Mouse (Mus musculus): Measurements from ENCODE around the gene Lce1i. TPM values are rescaled to one million over a fixed set of nuclear protein-coding genes. Genes with fewer than 3 reads are reported as not detected.
"Not testable (repeated sequence)": the region's sequence is repeated elsewhere in the genome, so short reads cannot be mapped to it uniquely, and the experiment has no call there.

The Lce1i gene
- polyA plus RNA-seq (2015; fragmentation: Nextera tagmentation; extraction: Ambion mirVana) = not detected in 2 replicates

DNA sequence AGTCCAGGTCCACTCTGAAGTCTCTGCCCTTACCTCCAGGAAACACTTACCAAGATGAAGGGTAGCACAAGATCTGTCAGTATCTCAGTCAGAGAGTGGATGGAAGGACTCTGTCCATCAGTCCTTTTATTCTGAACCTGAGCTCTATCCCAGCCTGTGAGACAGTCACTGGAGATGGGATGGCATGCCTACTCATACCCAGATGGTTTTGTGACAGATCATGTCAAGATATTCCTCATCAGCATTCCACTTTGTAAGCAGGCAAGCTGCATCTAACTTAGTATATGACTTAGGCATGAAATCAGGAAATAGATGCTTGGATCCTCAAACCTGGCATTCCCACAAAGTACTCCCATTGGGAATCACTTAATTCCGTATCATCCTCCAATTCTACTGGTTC lies at the start of gene Lce1i:
Gene Lce1i, minus strand, starts transcription at position 101 of the 400 bp plus-strand sequence.
- Histone ChIP-seq H3K27me3 (replicated peaks) (no peaks in the 10 kb centered on the region), H3K4me3 (replicated peaks) (no peak within 1 kb of the TSS), H3K27ac (replicated peaks) (no peak within 1 kb of the TSS), H3K9me3 (replicated peaks) (no peaks in the 10 kb centered on the region), H3K9ac (replicated peaks) (no peak within 1 kb of the TSS), H3K4me2 (no peak within 1 kb of the TSS), H3K36me3 (no peaks in the 10 kb centered on the region), H3K4me1 (no peaks in the 10 kb centered on the region)
- WGBS = 86% methylated on average over 1 of the region's 1 CpGs
- ATAC-seq (ENCODE audit: low FRiP score) = no peak

DNA sequence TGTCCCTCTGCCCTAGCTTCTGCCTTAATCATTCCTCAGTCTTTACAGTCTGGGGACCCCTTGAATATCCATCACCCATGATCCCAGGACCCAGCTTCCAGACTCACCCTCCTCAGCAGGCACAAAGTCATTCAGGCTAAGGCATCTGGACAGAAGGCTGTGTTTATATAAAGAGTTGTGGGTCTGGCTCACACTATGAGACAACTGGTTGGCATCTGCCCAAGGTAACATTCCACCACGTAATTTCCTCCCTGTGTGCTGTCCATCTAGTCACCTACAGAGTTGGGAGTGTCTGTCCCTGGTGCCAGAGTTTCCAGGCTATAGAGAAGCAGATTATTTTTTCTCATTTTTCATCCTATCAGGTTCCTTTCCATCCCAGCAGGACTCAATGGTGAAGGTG lies 48.4 kb upstream of the Lce1i start, which contains the start of gene Kprp:
Gene Kprp, minus strand, starts transcription at position 140 of the 400 bp plus-strand sequence.
- H3K9ac ChIP-seq (replicated peaks) = no peak within 1 kb of the TSS
- H3K4me1 ChIP-seq = no peaks in the 10 kb centered on the region
- no peak for ATAC-seq (ENCODE audit: low FRiP score)
- WGBS = 61% methylated on average over 1 of the region's 1 CpGs
- no peaks in the 10 kb centered on the region for H3K36me3 ChIP-seq
- H3K4me3 ChIP-seq (replicated peaks) = no peak within 1 kb of the TSS
- no peak within 1 kb of the TSS for H3K4me2 ChIP-seq
- H3K27ac ChIP-seq (replicated peaks) = no peak within 1 kb of the TSS
- H3K9me3 ChIP-seq (replicated peaks) = no peaks in the 10 kb centered on the region
- H3K27me3 ChIP-seq (replicated peaks) = no peaks in the 10 kb centered on the region

DNA sequence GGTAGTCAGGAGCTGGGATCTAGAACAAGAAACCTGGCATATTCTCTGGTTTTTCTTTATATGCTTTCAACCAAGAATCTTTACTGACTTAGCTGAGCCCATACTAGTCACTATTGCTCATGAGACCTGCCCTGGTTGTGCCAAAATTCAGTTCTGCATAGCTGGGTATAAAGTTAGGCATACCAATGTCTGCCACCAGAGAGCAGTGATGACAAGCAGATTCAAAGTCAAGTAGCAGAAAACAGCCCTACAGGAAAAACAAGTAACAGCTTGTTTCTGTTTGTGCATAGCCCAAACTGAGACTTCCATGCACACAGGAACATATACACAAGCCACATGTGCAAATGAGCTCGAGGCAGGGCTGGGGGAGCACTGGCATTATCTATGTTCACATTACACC lies 47.1 kb upstream of the Lce1i start:
- Histone ChIP-seq H3K27ac (replicated peaks) (no peak overlapping the region), H3K9me3 (replicated peaks) (no peaks in the 10 kb centered on the region), H3K4me1 (no peaks in the 10 kb centered on the region), H3K4me3 (replicated peaks) (no peak overlapping the region), H3K27me3 (replicated peaks) (no peaks in the 10 kb centered on the region), H3K9ac (replicated peaks) (no peak overlapping the region), H3K4me2 (no peak overlapping the region), H3K36me3 (no peaks in the 10 kb centered on the region)
- no peak for ATAC-seq (ENCODE audit: low FRiP score)
- WGBS = 34% methylated on average over 1 of the region's 1 CpGs

DNA sequence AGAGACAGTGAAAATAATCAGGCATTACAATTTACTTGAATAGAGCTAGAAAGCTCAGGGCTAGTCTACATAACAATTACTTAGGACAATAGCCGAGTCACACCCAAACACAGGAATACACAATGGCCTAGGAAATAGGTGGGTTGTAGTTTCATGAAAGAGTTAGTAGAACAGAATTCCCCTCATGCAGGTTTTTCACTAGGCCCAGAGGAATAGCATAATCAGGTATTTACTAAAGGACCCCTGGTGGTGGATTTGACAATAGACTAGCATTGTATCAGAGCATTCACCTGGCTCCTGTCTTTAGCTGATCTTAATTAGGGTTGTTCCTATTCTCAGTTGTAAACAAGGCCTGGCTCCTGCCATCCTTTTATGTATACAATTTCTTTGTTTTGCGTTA lies 37.3 kb upstream of the Lce1i start:
- H3K9me3 ChIP-seq (replicated peaks); H3K4me1 ChIP-seq; H3K27ac ChIP-seq (replicated peaks); H3K36me3 ChIP-seq; ATAC-seq (ENCODE audit: low FRiP score); H3K9ac ChIP-seq (replicated peaks); H3K4me3 ChIP-seq (replicated peaks); H3K27me3 ChIP-seq (replicated peaks); H3K4me2 ChIP-seq: not testable (repeated sequence)
- 93% methylated on average over 2 of the region's 2 CpGs for WGBS

DNA sequence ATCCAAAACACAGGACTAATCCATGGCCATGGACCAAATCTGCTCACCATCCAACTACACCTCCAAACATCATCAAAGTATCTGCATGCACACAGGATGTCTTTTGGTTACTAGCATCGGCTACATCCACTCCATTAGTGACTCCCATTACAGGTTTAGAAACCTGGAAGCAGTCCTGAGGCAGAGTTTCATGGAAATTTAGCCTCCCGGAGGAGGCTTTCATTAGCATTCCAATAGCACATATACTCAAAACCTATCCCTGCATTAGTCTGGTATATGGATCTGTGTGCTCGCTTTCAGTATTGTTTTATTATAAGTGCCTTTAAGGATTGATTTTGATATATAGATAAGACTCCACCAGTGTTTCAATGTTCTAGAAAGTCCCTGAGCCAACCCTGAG lies 36.9 kb upstream of the Lce1i start:
- Histone ChIP-seq H3K9me3 (replicated peaks) (no peaks in the 10 kb centered on the region), H3K4me2 (no peak overlapping the region), H3K27me3 (replicated peaks) (no peaks in the 10 kb centered on the region), H3K36me3 (no peaks in the 10 kb centered on the region), H3K27ac (replicated peaks) (no peak overlapping the region), H3K4me3 (replicated peaks) (no peak overlapping the region), H3K9ac (replicated peaks) (no peak overlapping the region), H3K4me1 (no peaks in the 10 kb centered on the region)
- 92% methylated on average over 3 of the region's 3 CpGs for WGBS
- no peak for ATAC-seq (ENCODE audit: low FRiP score)

DNA sequence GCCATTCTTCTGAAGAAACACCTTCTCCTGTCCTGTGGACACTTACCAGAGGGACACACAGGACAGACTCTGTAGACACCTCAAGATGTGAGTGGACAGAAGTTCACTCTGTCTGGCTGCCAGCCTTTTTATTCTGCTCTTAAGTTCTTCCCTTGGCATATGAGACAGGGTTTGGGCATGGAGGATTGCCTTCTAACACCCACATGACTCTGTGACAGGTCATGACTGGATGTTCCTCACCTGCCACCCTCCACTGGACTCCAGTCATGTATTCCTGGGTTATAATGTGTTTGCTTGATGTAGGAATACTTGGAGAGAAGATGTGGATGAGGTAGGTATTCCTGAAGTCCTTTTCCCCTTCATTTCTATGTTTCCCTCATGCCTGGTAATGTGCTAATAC lies 29.1 kb upstream of the Lce1i start, which contains the start of gene Lce1k:
Gene Lce1k, minus strand, starts transcription at position 101 of the 400 bp plus-strand sequence.
- Histone ChIP-seq H3K4me2 (no peak within 1 kb of the TSS), H3K9ac (replicated peaks) (no peak within 1 kb of the TSS), H3K9me3 (replicated peaks) (no peaks in the 10 kb centered on the region), H3K27me3 (replicated peaks) (no peaks in the 10 kb centered on the region), H3K36me3 (no peaks in the 10 kb centered on the region), H3K27ac (replicated peaks) (no peak within 1 kb of the TSS), H3K4me3 (replicated peaks) (no peak within 1 kb of the TSS), H3K4me1 (no peaks in the 10 kb centered on the region)
- no peak for ATAC-seq (ENCODE audit: low FRiP score)

DNA sequence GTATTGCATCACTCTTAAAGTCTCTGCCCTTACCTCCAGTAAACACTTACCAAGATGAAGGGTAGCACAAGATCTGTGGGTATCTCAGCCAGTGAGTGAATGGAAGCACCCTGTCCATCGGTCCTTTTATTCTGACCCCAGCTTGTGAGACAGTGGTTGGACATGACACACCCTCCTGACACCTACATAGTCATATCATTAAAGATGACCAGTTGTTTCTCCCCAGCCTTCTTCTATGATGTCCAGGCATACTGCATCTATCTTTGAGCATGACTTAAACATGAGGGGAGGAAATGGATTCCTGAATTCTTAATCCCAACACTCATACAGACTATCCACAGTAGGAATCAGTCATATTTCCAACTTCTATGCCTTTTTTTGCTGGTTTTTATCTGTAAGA lies 11.7 kb upstream of the Lce1i start, which contains the start of gene Lce1j:
Gene Lce1j, minus strand, starts transcription at position 101 of the 400 bp plus-strand sequence.
- H3K36me3 ChIP-seq = no peaks in the 10 kb centered on the region
- H3K9me3 ChIP-seq (replicated peaks) = no peaks in the 10 kb centered on the region
- ATAC-seq (ENCODE audit: low FRiP score) = no peak
- no peak within 1 kb of the TSS for H3K27ac ChIP-seq (replicated peaks)
- no peak within 1 kb of the TSS for H3K4me2 ChIP-seq
- 88% methylated on average over 1 of the region's 1 CpGs for WGBS
- H3K27me3 ChIP-seq (replicated peaks) = no peaks in the 10 kb centered on the region
- H3K4me3 ChIP-seq (replicated peaks) = no peak within 1 kb of the TSS
- H3K9ac ChIP-seq (replicated peaks) = no peak within 1 kb of the TSS
- no peaks in the 10 kb centered on the region for H3K4me1 ChIP-seq

DNA sequence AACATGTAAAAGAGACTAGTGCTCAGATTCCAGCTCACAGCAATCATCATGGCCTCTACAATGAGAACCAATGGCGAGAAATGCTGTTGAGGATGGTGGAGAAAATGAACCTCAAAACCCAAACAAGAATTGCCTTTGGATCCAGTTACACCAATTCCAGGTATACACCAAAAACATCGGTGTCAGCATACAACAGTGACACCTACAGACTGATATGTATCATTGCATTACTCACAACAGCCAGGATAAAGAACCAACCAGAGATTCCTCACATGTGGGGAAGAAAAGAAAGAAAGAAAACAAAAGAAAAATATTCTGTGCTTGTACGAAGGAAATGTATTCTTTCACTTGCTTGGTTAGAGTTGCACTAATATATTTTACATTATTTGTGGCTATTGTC lies 7.1 kb downstream of the Lce1i start:
- Histone ChIP-seq H3K27me3 (replicated peaks) (no peaks in the 10 kb centered on the region), H3K4me1 (no peaks in the 10 kb centered on the region), H3K9me3 (replicated peaks) (no peaks in the 10 kb centered on the region), H3K27ac (replicated peaks) (no peak overlapping the region), H3K4me3 (replicated peaks) (no peak overlapping the region), H3K9ac (replicated peaks) (no peak overlapping the region), H3K36me3 (no peaks in the 10 kb centered on the region), H3K4me2 (no peak overlapping the region)
- WGBS = 29% methylated on average over 3 of the region's 3 CpGs
- no peak for ATAC-seq (ENCODE audit: low FRiP score)

DNA sequence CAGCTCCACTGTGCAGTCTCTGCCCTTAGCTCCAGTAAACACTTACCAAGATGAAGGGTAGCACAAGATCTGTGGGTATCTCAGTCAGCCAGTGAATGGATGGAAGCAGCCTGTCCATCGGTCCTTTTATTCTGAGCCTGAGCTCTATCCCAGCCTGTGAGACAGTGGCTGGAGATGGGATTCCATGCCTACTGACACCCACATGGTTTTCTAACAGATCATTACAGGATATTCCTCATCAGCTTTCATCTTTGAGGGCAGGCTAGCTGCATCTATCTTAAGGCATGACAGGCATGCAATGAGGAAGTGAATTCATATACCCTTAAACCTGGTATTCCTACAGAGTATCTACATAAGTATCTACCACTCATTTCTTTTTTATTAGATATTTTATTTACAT lies 13.7 kb downstream of the Lce1i start, which contains the start of gene Lce1h:
Gene Lce1h, minus strand, starts transcription at position 101 of the 400 bp plus-strand sequence.
- H3K4me2 ChIP-seq = no peak within 1 kb of the TSS
- no peak within 1 kb of the TSS for H3K27ac ChIP-seq (replicated peaks)
- H3K4me1 ChIP-seq = no peaks in the 10 kb centered on the region
- no peaks in the 10 kb centered on the region for H3K36me3 ChIP-seq
- no peak for ATAC-seq (ENCODE audit: low FRiP score)
- H3K9ac ChIP-seq (replicated peaks) = no peak within 1 kb of the TSS
- no peaks in the 10 kb centered on the region for H3K9me3 ChIP-seq (replicated peaks)
- 87% methylated on average over 1 of the region's 1 CpGs for WGBS
- no peaks in the 10 kb centered on the region for H3K27me3 ChIP-seq (replicated peaks)
- H3K4me3 ChIP-seq (replicated peaks) = no peak within 1 kb of the TSS

DNA sequence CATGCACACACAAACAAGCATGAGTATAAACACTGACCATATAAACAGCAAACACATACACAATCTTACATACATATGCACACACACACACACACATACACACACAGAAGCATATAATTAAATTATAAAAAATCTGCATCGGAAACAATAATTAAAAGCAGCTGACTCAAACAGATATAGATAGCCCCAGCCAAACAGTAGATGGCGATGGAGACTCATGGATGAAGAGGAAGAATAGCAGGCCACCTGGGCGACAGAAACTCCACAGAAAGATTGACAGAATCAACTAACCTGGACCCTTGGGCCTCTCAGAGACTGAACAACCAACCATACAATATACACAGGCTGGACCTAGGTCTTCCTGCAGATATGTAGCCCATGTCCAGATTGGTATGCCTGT lies 25.5 kb downstream of the Lce1i start:
- Histone ChIP-seq H3K36me3 (no peaks in the 10 kb centered on the region), H3K9ac (replicated peaks) (no peak overlapping the region), H3K27me3 (replicated peaks) (no peaks in the 10 kb centered on the region), H3K9me3 (replicated peaks) (no peaks in the 10 kb centered on the region), H3K4me2 (no peak overlapping the region), H3K27ac (replicated peaks) (no peak overlapping the region), H3K4me1 (no peaks in the 10 kb centered on the region), H3K4me3 (replicated peaks) (no peak overlapping the region)
- WGBS = 55% methylated on average over 3 of the region's 3 CpGs
- no peak for ATAC-seq (ENCODE audit: low FRiP score)

DNA sequence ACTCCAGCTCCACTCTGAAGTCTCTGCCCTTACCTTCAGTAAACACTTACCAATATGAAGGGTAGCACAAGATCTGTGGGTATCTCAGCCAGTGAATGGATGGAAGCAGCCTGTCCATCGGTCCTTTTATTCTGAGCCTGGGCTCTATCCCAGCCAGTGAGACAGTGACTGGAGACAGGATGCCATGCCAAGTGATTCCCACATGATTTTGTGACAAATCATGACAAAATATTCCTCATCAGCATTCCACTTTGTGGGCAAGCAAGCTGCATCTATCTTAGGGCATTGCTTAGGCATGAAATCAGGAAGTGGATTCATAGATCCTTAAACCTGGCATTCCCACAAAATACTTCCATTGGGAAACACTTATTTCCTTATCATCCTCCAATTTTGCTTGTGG lies 26.5 kb downstream of the Lce1i start, which contains the start of gene Lce1g:
Gene Lce1g, minus strand, starts transcription at position 101 of the 400 bp plus-strand sequence.
- Histone ChIP-seq H3K27ac (replicated peaks) (no peak within 1 kb of the TSS), H3K9me3 (replicated peaks) (no peaks in the 10 kb centered on the region), H3K9ac (replicated peaks) (no peak within 1 kb of the TSS), H3K4me2 (no peak within 1 kb of the TSS), H3K4me3 (replicated peaks) (no peak within 1 kb of the TSS), H3K36me3 (no peaks in the 10 kb centered on the region), H3K4me1 (no peaks in the 10 kb centered on the region), H3K27me3 (replicated peaks) (no peaks in the 10 kb centered on the region)
- WGBS = 92% methylated on average over 1 of the region's 1 CpGs
- ATAC-seq (ENCODE audit: low FRiP score) = no peak

DNA sequence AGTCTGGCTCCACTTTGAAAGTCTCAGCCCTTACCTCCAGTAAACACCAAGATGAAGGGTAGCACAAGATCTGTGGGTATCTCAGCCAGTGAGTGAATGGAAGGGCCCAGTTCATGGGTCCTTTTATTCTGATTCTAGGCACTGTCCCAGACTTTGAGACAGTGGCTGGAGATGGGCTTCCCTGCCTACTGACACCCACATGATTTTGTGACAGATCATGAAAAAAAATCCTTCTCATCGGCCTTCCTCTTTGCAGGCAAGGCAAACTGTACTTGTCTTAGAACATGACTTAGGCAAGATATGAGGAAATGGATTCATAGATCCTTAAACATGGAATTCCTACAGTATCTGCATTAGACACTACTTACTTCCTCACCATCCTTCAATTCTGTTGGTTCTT lies 39.7 kb downstream of the Lce1i start, which contains the start of gene Gm38119:
Gene Gm38119, minus strand, starts transcription at position 101 of the 400 bp plus-strand sequence.
- Histone ChIP-seq H3K27me3 (replicated peaks) (no peaks in the 10 kb centered on the region), H3K4me3 (replicated peaks) (no peak within 1 kb of the TSS), H3K27ac (replicated peaks) (no peak within 1 kb of the TSS), H3K4me1 (no peaks in the 10 kb centered on the region), H3K4me2 (no peak within 1 kb of the TSS), H3K9me3 (replicated peaks) (no peaks in the 10 kb centered on the region), H3K9ac (replicated peaks) (no peak within 1 kb of the TSS), H3K36me3 (no peaks in the 10 kb centered on the region)
- ATAC-seq (ENCODE audit: low FRiP score) = no peak
- WGBS = 84% methylated on average over 1 of the region's 1 CpGs
